Mouse (Mus musculus) limb, embryonic 13.5 days (tissue): ENCODE data around the gene Thoc6. TPM values are rescaled to one million over a fixed set of nuclear protein-coding genes. Genes with fewer than 3 reads are reported as not detected.

Source experiments
- ATAC-seq: fragments of 200-750 bp; cut with Nextera tagmentation; 2 replicates; pipeline ENCODE4 v1.8.0; 2017; ENCODE audit warnings: low read depth, moderate number of reproducible peaks, moderate TSS enrichment; ENCODE audit not compliant: low FRiP score
- H3K27ac ChIP-seq: fragments of 300-500 bp; sonication (generic); 2 replicates; pipeline ENCODE4 v1.5.1; 2015; ENCODE audit warnings: inconsistent platforms, mild to moderate bottlenecking, moderate library complexity
- H3K27me3 ChIP-seq: fragments of 300-500 bp; sonication (generic); 2 replicates; pipeline ENCODE4 v1.6.1; 2015; ENCODE audit warnings: mild to moderate bottlenecking, inconsistent platforms
- H3K36me3 ChIP-seq: fragments of 300-500 bp; sonication (generic); 2 replicates; pipeline ENCODE4 v1.6.1; 2015; ENCODE audit warnings: inconsistent platforms, mild to moderate bottlenecking, moderate library complexity
- H3K4me1 ChIP-seq: fragments of 300-500 bp; sonication (generic); 2 replicates; pipeline ENCODE4 v1.6.1; 2015; ENCODE audit warnings: inconsistent platforms
- H3K4me2 ChIP-seq: fragments of 300-500 bp; sonication (generic); replicated peaks from 2 replicates; pipeline ENCODE4 v1.6.1; 2015; ENCODE audit warnings: inconsistent platforms, mild to moderate bottlenecking, moderate library complexity
- H3K4me3 ChIP-seq: fragments of 300-500 bp; sonication (generic); 2 replicates; pipeline ENCODE4 v1.5.1; 2015; ENCODE audit warnings: moderate library complexity, mild to moderate bottlenecking, inconsistent platforms
- H3K9ac ChIP-seq: fragments of 300-500 bp; sonication (generic); 2 replicates; pipeline ENCODE4 v1.6.1; 2015; ENCODE audit warnings: mild to moderate bottlenecking, inconsistent platforms
- H3K9me3 ChIP-seq: fragments of 300-500 bp; sonication (generic); 2 replicates; pipeline ENCODE4 v1.6.1; 2016; ENCODE audit warnings: inconsistent platforms
- WGBS: fragments of 180-500 bp; shearing (Covaris S2); methylation state at CpG from one replicate; pipeline ENCODE4 v1.1.7; 2015; 5-methylcytosine and 5-hydroxymethylcytosine counted together
- polyA plus RNA-seq: library from polyadenylated mRNA; unstranded; fragments of >200 nt; fragmentation: Nextera tagmentation; extraction: Ambion mirVana; gene quantifications from 2 replicates; pipeline ENCODE4 v1.2.1, GENCODE M21; 2015

Gene Thoc6
- polyA plus RNA-seq = 45.6 and 48.4 TPM in 2 replicates

DNA sequence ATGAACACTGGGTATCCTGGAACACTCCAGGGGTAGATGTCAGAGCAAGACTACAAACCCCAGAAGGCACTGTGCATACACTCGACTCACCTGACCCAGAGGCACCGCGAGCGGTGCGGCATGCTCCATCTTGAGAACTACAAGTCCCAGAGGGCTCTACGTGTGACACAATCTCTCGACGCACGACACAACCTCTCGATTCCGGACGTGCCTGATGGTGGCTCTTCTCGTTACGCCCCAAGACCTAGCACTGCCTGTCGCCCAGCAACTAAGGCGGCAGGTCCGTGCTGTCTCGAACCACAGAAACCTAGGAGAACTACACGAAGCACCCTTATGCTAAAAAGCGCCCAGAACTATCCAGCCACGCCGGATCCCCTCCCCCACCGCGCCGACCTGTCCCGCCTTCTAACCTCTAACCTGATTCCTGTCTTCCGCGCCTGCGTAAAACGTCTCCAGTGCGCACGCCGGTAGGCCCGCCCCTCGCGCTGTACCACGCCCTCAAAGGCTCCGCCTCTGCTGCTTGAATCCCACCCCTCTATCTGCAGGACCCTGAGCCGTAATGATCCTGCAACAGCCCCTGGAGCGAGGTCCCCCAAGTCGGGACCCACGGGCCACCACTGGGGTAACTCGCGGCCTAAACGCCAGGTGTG is at the start of gene Thoc6, which contains the start of gene Hcfc1r1:
Thoc6 (minus strand) TSS at position 459 of the 650 bp plus-strand sequence.
Hcfc1r1 (plus strand) TSS at position 173 of the 650 bp plus-strand sequence.
- Histone ChIP-seq H3K9ac (peak within 1 kb of the TSS; percentile 72), H3K27me3 (peaks cover 28% of the 10 kb centered on the region), H3K9me3 (no peaks in the 10 kb centered on the region), H3K27ac (peak within 1 kb of the TSS; percentile 69; the same call in 1 of the 2 replicates), H3K36me3 (peaks cover 21% of the 10 kb centered on the region), H3K4me1 (peaks cover 39% of the 10 kb centered on the region), H3K4me3 (peak within 1 kb of the TSS; percentile 65), H3K4me2 (peak within 1 kb of the TSS; percentile 95)
- peak; percentile 94 for ATAC-seq
- 0% methylated on average over 45 of the region's 45 CpGs for WGBS

DNA sequence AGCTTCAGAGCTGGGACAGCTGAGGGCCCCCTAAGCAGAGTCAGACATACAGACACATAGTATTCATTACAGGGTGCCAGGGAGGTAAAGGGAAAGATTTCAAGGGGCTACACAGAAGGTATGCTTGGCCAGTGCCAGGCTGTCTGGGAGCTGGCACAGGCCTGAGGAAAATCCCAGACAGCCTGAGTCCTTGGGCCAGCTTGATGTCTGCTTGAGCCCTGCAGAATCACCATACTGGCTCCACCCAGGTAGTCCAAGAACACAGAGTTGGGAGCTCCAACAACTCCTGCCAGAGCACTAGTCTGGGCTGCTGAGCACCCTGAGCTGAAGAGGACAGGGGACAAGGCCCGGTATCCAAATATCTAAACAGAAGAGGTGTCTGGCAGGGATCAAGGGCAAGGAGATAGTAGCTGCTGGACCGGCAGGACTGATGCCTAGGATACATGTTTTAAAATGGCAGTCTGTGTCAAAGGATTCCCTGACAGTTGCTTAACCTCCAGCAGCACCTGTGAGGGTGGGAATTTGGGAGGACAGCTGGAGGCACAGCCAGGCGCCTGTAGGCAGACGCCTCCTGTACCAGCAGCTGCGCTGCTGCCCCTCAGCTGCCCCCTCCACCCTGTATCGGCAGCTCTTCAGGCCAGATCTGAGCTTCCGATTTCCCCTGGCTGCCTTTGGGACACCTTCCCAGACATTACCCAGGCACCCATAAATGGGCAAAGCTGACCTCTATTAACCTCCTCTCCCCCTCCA is 48.9 kb upstream of the Thoc6 start, which contains the start of gene 1520401A03Rik:
1520401A03Rik (minus strand) TSS at position 408 of the 750 bp plus-strand sequence.
- H3K36me3 ChIP-seq = no peaks in the 10 kb centered on the region
- no peak for ATAC-seq
- no peak within 1 kb of the TSS for H3K4me3 ChIP-seq
- peaks cover 15% of the 10 kb centered on the region for H3K4me1 ChIP-seq
- H3K4me2 ChIP-seq = no peak within 1 kb of the TSS
- 64% methylated on average over 7 of the region's 7 CpGs for WGBS
- H3K9me3 ChIP-seq = no peaks in the 10 kb centered on the region
- H3K27ac ChIP-seq = no peak within 1 kb of the TSS
- H3K27me3 ChIP-seq = 0 out of 2 replicates have a peak, but pooled peaks cover 3% of the 10 kb centered on the region
- H3K9ac ChIP-seq = no peak within 1 kb of the TSS; the same call in 1 of the 2 replicates

GRCm38 (mm10) chr17:23721886-23722285 is 48.2 kb upstream of the Thoc6 start:
- H3K4me2 ChIP-seq = no peak overlapping the region
- no peak for ATAC-seq
- WGBS = 83% methylated on average over 2 of the region's 2 CpGs
- H3K9ac ChIP-seq = no peak overlapping the region; the same call in 1 of the 2 replicates
- no peak overlapping the region for H3K27ac ChIP-seq
- H3K36me3 ChIP-seq = no peaks in the 10 kb centered on the region
- H3K27me3 ChIP-seq = 0 out of 2 replicates have a peak, but pooled peaks cover 3% of the 10 kb centered on the region
- no peak overlapping the region for H3K4me3 ChIP-seq
- H3K9me3 ChIP-seq = no peaks in the 10 kb centered on the region
- H3K4me1 ChIP-seq = peaks cover 8% of the 10 kb centered on the region

DNA sequence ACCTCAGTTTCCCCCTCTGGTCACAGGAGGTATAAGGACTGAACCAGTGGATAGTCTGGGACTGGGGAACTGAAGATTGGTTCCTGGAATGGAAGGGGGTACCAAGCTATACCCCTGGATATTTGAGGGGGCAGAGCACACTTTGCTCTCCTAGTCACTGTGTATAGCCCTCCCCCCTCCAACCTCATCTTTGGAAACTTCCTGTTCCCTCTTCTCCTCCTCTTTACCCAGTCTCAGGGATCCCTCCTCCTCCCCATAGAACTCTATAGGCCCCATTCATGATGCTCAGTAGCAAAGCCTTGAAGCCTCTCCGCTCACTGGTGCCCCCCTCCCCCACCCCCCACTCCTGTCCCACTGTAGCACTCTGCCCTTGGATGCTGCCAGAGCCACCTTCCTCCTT is 45.8 kb upstream of the Thoc6 start:
- no peaks in the 10 kb centered on the region for H3K36me3 ChIP-seq
- no peak overlapping the region for H3K4me2 ChIP-seq
- H3K27me3 ChIP-seq = 0 out of 2 replicates have a peak, but pooled peaks cover 3% of the 10 kb centered on the region
- no peak overlapping the region for H3K9ac ChIP-seq
- no peaks in the 10 kb centered on the region for H3K4me1 ChIP-seq
- no peak for ATAC-seq
- H3K4me3 ChIP-seq = no peak overlapping the region
- WGBS = 35% methylated on average over 1 of the region's 1 CpGs
- no peaks in the 10 kb centered on the region for H3K9me3 ChIP-seq
- no peak overlapping the region for H3K27ac ChIP-seq

GRCm38 (mm10) chr17:23717003-23717402 is 43.3 kb upstream of the Thoc6 start:
- no peak for ATAC-seq
- no peak overlapping the region for H3K9ac ChIP-seq
- WGBS = 57% methylated on average over 2 of the region's 2 CpGs

DNA sequence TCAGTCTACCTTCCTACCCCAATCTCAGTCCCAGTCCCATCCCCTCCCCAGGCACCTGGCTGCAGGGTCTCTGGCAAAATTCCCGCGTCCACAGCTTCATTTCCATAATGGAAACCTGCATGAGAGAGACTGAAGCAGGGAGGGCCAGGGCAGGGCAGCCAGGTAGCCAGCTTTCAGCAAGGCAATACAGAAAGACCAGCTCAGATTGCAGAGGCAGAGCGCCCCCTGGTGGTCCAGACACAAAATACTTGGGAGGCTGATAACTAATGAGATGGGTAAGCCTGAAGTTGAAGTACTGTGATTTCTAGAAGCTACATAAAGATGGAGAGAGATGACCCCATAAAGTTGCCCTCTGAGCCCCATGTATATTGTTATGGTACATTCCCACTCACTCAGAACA is 32.5 kb upstream of the Thoc6 start:
- WGBS = 0% methylated on average over 3 of the region's 3 CpGs
- 0 out of 2 replicates have a peak, but pooled peaks have one; percentile 62 for ATAC-seq
- Histone ChIP-seq H3K4me3 (no peak overlapping the region), H3K4me2 (no peak overlapping the region), H3K9me3 (no peaks in the 10 kb centered on the region), H3K27me3 (peaks cover 25% of the 10 kb centered on the region), H3K36me3 (no peaks in the 10 kb centered on the region), H3K4me1 (no peaks in the 10 kb centered on the region), H3K27ac (no peak overlapping the region), H3K9ac (no peak overlapping the region)

More at GRCm38 (mm10) chr17:23717003-23717402, 43.3 kb upstream of the Thoc6 start:
- Histone ChIP-seq H3K27ac (no peak overlapping the region), H3K27me3 (0 out of 2 replicates have a peak, but pooled peaks cover 3% of the 10 kb centered on the region), H3K4me1 (no peaks in the 10 kb centered on the region), H3K36me3 (no peaks in the 10 kb centered on the region), H3K4me2 (no peak overlapping the region), H3K9me3 (no peaks in the 10 kb centered on the region), H3K4me3 (no peak overlapping the region)

DNA sequence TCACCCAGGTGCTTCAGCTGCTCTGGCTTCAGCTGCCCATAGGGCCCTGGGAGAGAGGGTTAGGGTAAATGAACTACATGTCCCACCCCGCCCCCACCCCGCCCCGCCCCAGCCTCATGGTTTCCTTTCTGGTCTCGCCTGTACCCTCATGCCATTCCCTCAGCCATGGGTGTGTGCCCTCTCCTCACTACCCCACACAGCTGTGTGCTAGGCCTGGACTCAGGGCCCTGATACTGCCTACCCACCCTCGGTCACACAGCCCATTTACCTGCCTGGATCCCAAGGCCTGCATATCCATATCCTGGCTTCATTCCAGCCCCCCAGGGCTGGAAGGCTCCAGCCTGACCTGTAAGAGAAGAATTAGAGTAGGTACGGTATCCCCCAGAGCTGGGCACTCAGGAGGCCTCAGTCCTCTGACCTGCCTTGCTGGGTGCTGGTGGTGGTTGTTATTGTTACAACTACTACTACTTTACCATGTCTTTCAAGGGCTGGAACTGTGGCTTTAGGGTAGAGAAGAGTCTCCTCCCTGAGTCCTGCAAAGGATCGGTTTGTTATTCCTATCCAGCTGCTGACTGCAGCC is 31.9 kb upstream of the Thoc6 start:
- H3K36me3 ChIP-seq = no peaks in the 10 kb centered on the region
- no peak overlapping the region for H3K4me2 ChIP-seq
- peaks cover 31% of the 10 kb centered on the region for H3K27me3 ChIP-seq
- H3K9me3 ChIP-seq = no peaks in the 10 kb centered on the region
- 70% methylated on average over 7 of the region's 7 CpGs for WGBS
- H3K4me1 ChIP-seq = no peaks in the 10 kb centered on the region
- H3K4me3 ChIP-seq = no peak overlapping the region
- no peak for ATAC-seq
- no peak overlapping the region for H3K9ac ChIP-seq
- H3K27ac ChIP-seq = no peak overlapping the region

GRCm38 (mm10) chr17:23704741-23705140 is 31.1 kb upstream of the Thoc6 start:
- no peak overlapping the region for H3K27ac ChIP-seq
- WGBS = 38% methylated on average over 7 of the region's 7 CpGs
- H3K4me2 ChIP-seq = no peak overlapping the region
- H3K27me3 ChIP-seq = peaks cover 37% of the 10 kb centered on the region
- no peak for ATAC-seq
- 0 out of 2 replicates have a peak, but pooled peaks cover under 1% of the 10 kb centered on the region for H3K4me1 ChIP-seq
- H3K9me3 ChIP-seq = no peaks in the 10 kb centered on the region
- H3K4me3 ChIP-seq = no peak overlapping the region
- H3K9ac ChIP-seq = no peak overlapping the region
- no peaks in the 10 kb centered on the region for H3K36me3 ChIP-seq

DNA sequence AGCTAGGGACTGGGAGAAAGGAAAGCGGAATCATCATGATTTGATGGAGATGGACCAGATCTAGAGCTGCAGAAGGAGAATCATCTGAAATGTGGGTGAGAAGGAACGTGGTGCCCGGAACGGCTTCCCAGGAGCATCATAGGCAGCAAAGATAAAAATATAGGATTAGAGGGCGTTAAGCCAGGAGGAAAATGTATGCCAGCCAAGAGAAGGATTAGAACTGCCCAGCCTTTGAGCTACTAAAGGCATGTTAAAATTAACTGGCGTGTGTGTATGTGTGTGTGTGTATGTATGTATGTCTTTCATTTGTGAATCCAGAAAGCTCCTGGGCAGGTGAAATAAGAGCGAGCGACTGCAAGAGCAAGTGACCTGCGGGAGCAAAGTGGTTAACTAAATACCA is 29.6 kb upstream of the Thoc6 start:
- Histone ChIP-seq H3K36me3 (no peaks in the 10 kb centered on the region), H3K4me2 (no peak overlapping the region), H3K4me3 (no peak overlapping the region), H3K27me3 (peaks cover 50% of the 10 kb centered on the region), H3K9me3 (no peaks in the 10 kb centered on the region), H3K27ac (no peak overlapping the region), H3K9ac (no peak overlapping the region), H3K4me1 (peaks cover 7% of the 10 kb centered on the region)
- 82% methylated on average over 9 of the region's 9 CpGs for WGBS
- no peak for ATAC-seq

DNA sequence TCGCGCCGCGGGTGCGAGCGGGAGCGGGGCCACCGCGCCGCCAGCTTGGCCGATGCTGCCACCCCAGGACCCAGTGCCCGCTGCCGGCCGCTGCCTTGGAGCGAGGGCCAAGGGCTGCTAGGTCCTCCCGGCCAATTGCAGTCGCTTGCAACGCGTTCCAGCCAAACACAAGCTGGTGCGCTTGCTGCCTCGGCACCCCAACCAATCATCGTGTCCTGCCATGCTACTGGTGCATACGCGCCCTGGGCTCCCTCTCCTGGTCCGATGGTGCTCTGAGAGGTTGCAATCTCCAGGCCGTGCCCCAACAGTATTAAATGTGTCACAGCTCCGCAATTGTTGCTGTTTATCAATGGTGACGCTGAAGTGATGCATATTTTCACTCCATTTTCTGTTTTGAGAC is 26.4 kb upstream of the Thoc6 start:
- ATAC-seq = peak; percentile 88

DNA sequence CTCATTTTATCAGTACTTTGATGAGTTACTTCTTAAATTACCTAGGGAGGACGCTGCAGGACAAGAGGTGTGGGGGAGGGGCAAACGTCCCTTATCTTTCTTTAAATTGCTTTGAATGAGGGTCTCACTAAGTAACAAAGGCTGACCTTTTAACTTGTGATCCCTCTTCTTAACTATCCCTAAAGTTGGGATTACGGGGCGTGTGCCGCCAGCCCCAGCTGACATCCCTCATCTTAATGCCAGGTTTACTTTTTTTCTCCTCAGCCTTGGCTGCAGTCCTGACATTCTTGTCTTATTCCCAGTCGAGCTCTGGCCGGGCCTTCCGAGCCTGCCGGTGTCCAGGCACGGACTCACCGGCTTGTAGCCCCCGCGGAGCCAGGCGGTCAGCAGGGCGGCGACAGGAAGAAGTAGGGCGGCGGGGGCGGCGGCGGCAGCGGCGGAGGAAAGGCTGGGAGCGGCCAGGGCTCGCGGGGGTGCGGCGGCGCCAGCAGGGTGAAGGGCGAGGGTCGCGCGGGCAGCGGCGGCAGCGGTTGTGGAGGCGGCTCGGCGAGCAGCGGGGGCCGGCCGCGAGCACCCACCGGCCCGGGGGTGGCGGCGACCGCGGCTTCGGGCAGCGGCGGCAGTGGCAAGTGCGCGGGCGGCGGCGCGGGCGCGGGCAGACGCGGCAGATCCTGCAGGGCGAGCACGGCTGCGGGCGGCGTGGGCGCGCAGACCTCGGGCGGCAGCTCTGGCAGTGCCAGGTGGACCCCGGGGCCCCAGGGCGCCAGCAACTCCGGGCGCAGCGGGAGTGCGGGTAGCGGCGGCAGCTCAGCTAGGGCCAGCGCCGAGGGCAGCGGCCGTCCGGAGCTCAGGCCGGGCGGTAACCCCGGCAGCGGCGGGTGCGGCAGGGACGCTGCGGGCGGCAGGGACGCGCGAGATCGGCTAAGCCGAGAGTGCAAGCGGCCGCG is 25.7 kb upstream of the Thoc6 start:
- peaks cover 21% of the 10 kb centered on the region for H3K4me1 ChIP-seq
- peak overlapping the region; percentile 64 for H3K4me3 ChIP-seq
- no peaks in the 10 kb centered on the region for H3K9me3 ChIP-seq
- H3K27ac ChIP-seq = no peak overlapping the region
- peaks cover 55% of the 10 kb centered on the region for H3K27me3 ChIP-seq
- ATAC-seq = peak; percentile 22
- under 1% methylated on average over 62 of the region's 101 CpGs for WGBS
- H3K4me2 ChIP-seq = peak overlapping the region; percentile 100
- H3K36me3 ChIP-seq = no peaks in the 10 kb centered on the region
- peak overlapping the region; percentile 69 for H3K9ac ChIP-seq

More for the DNA sequence above, 26.4 kb upstream of the Thoc6 start:
- peak overlapping the region; percentile 69; the same call in 1 of the 2 replicates for H3K9ac ChIP-seq
- no peak overlapping the region for H3K27ac ChIP-seq
- no peaks in the 10 kb centered on the region for H3K9me3 ChIP-seq
- peak overlapping the region; percentile 100 for H3K4me2 ChIP-seq
- H3K4me1 ChIP-seq = peaks cover 21% of the 10 kb centered on the region
- peak overlapping the region; percentile 64 for H3K4me3 ChIP-seq
- peaks cover 55% of the 10 kb centered on the region for H3K27me3 ChIP-seq
- no peaks in the 10 kb centered on the region for H3K36me3 ChIP-seq
- under 1% methylated on average over 27 of the region's 28 CpGs for WGBS
